Comparison of ENCODE assay signal across 18 mouse cellular contexts in genomic region chr15:32141657-32142056, GRCm38 (mm10). TPM values are rescaled to one million over a fixed set of nuclear protein-coding genes. Genes with fewer than 3 reads are reported as not detected.
"Had no signal": no experiment of that assay in that cellular context is flagged by ENCODE, and none has a peak within 500 bp of the region (broad histone marks: within the 10 kb centered on the region; RNA-seq: fewer than 3 reads in every experiment).

No protein-coding gene starts in this region.

- H3K9me3 ChIP-seq: limb, embryonic 12.5 days; liver, embryonic 13.5 days; lung, embryonic 15.5 days; neural tube, embryonic 12.5 days had no signal

- H3K9ac ChIP-seq: limb, embryonic 12.5 days; liver, embryonic 13.5 days; liver, postnatal 0 days; lung, embryonic 15.5 days; neural tube, embryonic 12.5 days had no signal

- DNase-seq: kidney, adult 8-10 months; kidney, postnatal 10 days; kidney, postnatal 4 days; liver; liver, embryonic 13.5 days; liver, postnatal 0 days; lung, postnatal 36 days; thymus, postnatal 4 days had no signal

- H3K36me3 ChIP-seq: limb, embryonic 12.5 days; liver, embryonic 13.5 days; lung, embryonic 15.5 days; neural tube, embryonic 12.5 days had no signal

- H3K27ac ChIP-seq: layer of hippocampus, adult 2 months; limb, embryonic 12.5 days; liver, embryonic 13.5 days; lung, embryonic 15.5 days; neural tube, embryonic 12.5 days; stomach, postnatal 0 days had no signal

- H3K27me3 ChIP-seq: limb, embryonic 12.5 days; liver, embryonic 13.5 days; lung, embryonic 15.5 days; neural tube, embryonic 12.5 days had no signal

- ATAC-seq: intestine, postnatal 0 days; liver, postnatal 0 days had no signal

- H3K4me2 ChIP-seq: limb, embryonic 12.5 days; liver, embryonic 13.5 days; lung, embryonic 15.5 days; neural tube, embryonic 12.5 days had no signal

- H3K4me1 ChIP-seq: limb, embryonic 12.5 days; liver, embryonic 13.5 days; lung, embryonic 15.5 days; neural tube, embryonic 12.5 days had no signal

- H3K4me3 ChIP-seq: layer of hippocampus, adult 2 months; limb, embryonic 12.5 days; liver, embryonic 13.5 days; lung, embryonic 15.5 days; neural tube, embryonic 12.5 days had no signal

RNA-seq across cellular contexts. Expression of gene Tas2r119, which starts 35.4 kb away (rescaled TPM):
- total RNA-seq: layer of hippocampus, adult 2 months; layer of hippocampus, postnatal 10 days; left cerebral cortex, postnatal 36 days; megakaryocyte progenitor cell, adult 5-6 weeks; neutrophil, adult 5-6 weeks had no signal
- polyA plus RNA-seq: intestine, postnatal 0 days; limb, embryonic 12.5 days; liver, embryonic 13.5 days; liver, postnatal 0 days; lung, embryonic 15.5 days; neural tube, embryonic 12.5 days; stomach, postnatal 0 days had no signal
